Comparison of ENCODE assay signal across 8 mouse cellular contexts in the genomic region with DNA sequence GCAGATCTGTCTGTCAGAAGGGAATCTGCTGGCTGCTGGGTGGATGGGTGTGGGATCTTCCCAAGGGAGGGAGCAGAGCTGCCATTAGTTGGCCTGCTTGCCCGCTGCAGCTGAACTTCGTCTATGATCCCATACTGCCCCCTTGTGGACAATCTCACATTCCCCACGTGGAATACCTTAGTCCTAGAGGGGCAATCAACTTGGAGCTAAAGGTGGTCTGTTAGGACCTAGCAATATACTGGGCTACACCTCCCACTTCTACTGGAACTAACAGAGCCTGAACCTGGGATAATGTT. TPM values are rescaled to one million over a fixed set of nuclear protein-coding genes. Genes with fewer than 3 reads are reported as not detected.
DNase-seq lines count a peak whose midpoint lies in the region; ATAC-seq lines count a peak whose summit lies in the region.

No protein-coding gene starts in this region.

- WGBS in hindbrain, embryonic 13.5 days, result 0% methylated on average over 3 of the region's 3 CpGs

- H3K9me3 ChIP-seq in hindbrain, embryonic 13.5 days, result no peaks in the 10 kb centered on the region

- H3K4me2 ChIP-seq in hindbrain, embryonic 13.5 days, result peak overlapping the region; percentile 34

- no peak overlapping the region; the same call in 1 of the 2 replicates for H3K4me3 ChIP-seq in hindbrain, embryonic 13.5 days

- H3K36me3 ChIP-seq in hindbrain, embryonic 13.5 days, result no peaks in the 10 kb centered on the region

- 0 out of 2 replicates have a peak, but pooled peaks cover 7% of the 10 kb centered on the region for H3K27me3 ChIP-seq in hindbrain, embryonic 13.5 days

- peaks cover 40% of the 10 kb centered on the region for H3K4me1 ChIP-seq in hindbrain, embryonic 13.5 days (replicated peaks)

- H3K9ac ChIP-seq in hindbrain, embryonic 13.5 days, result no peak overlapping the region

- no peak overlapping the region for H3K27ac ChIP-seq in hindbrain, embryonic 13.5 days

- ATAC-seq in hindbrain, embryonic 13.5 days (ENCODE audit: low FRiP score), result peak; percentile 56

- DNase-seq in NIH3T3 (ENCODE audit: low read depth), result peak; percentile 93
- peak; percentile 81 for DNase-seq in cerebellum, adult 9-11 months
- DNase-seq in frontal cortex, postnatal 14 days (ENCODE audit: low spot score in 2 of 2), result peak; percentile 78 to 89
- DNase-seq in layer of hippocampus, postnatal 14 days (ENCODE audit: low spot score in 2 of 2), result peak; percentile 88 to 94
- peak; percentile 94 for DNase-seq in lung, postnatal 14 days
- DNase-seq in retina, embryonic 14.5 days (ENCODE audit: low spot score), result peak; percentile 97
- peak; percentile 85 for DNase-seq in thymus, postnatal 4 days

RNA-seq across cellular contexts. Expression of gene Rpl29, which starts 7.4 kb away (rescaled TPM):
- 704 TPM in 2 replicates for polyA plus RNA-seq in hindbrain, embryonic 13.5 days (2015; fragmentation: Nextera tagmentation; extraction: Ambion mirVana)
- total RNA-seq in layer of hippocampus, postnatal 14 days (2021), result 100 to 1,000 TPM; 295 to 325 TPM

RNA-seq across cellular contexts. Expression of gene Acy1, which starts 16.3 kb away (rescaled TPM):
- 25.1 and 28.6 TPM in 2 replicates for polyA plus RNA-seq in hindbrain, embryonic 13.5 days (2015; fragmentation: Nextera tagmentation; extraction: Ambion mirVana)
- 10 to 100 TPM; 10.3 to 11.5 TPM for total RNA-seq in layer of hippocampus, postnatal 14 days (2021)

RNA-seq across cellular contexts. Expression of gene Abhd14b, which starts 25.4 kb away (rescaled TPM):
- 6.9 and 7.3 TPM in 2 replicates for polyA plus RNA-seq in hindbrain, embryonic 13.5 days (2015; fragmentation: Nextera tagmentation; extraction: Ambion mirVana)
- 10 to 100 TPM in 1 of 2 experiments, 1 to 10 TPM in 1; 9.6 to 12.4 TPM for total RNA-seq in layer of hippocampus, postnatal 14 days (2021)

RNA-seq across cellular contexts. Expression of gene Abhd14a, which starts 25.7 kb away (rescaled TPM):
- 51.7 and 52.7 TPM in 2 replicates for polyA plus RNA-seq in hindbrain, embryonic 13.5 days (2015; fragmentation: Nextera tagmentation; extraction: Ambion mirVana)
- total RNA-seq in layer of hippocampus, postnatal 14 days (2021), result 10 to 100 TPM; 40.9 to 41.8 TPM

RNA-seq across cellular contexts. Expression of gene Pcbp4, which starts 31.3 kb away (rescaled TPM):
- 248 and 259 TPM in 2 replicates for polyA plus RNA-seq in hindbrain, embryonic 13.5 days (2015; fragmentation: Nextera tagmentation; extraction: Ambion mirVana)
- total RNA-seq in layer of hippocampus, postnatal 14 days (2021), result 100 to 1,000 TPM; 181 to 195 TPM
